Mouse (Mus musculus) MN1 (cell line): ENCODE data around the gene Cd34.
A peak's percentile ranks its signal among the peaks of the same experiment; 100 is the strongest.

Source experiments
- DNase-seq: peaks from one replicate; pipeline ENCODE4 v3.0.0-alpha.2; 2016; ENCODE audit warnings: low spot score

Gene Cd34

GRCm38 (mm10) chr1:194971980-194972379 lies 33.4 kb downstream of the Cd34 start:
- DNase-seq, result no peak

- peak; percentile 91 for DNase-seq
Observed at GRCm38 (mm10) chr1:194976164-194976516, 37.5 kb downstream of the Cd34 start.

- peak; percentile 84 for DNase-seq
Observed at GRCm38 (mm10) chr1:194976517-194977370, 38.1 kb downstream of the Cd34 start.

GRCm38 (mm10) chr1:194977371-194977761 lies 38.7 kb downstream of the Cd34 start:
- peak; percentile 21 for DNase-seq

GRCm38 (mm10) chr1:194977946-194978720 lies 39.5 kb downstream of the Cd34 start:
- DNase-seq, result peak; percentile 66

GRCm38 (mm10) chr1:194980826-194981435 lies 42.3 kb downstream of the Cd34 start:
- no peak for DNase-seq

GRCm38 (mm10) chr1:194982931-194983690 lies 44.5 kb downstream of the Cd34 start:
- peak; percentile 16 for DNase-seq

- no peak for DNase-seq
Observed at GRCm38 (mm10) chr1:194984914-194985313, 46.3 kb downstream of the Cd34 start.

GRCm38 (mm10) chr1:194985442-194986210 lies 47.0 kb downstream of the Cd34 start:
- no peak for DNase-seq

GRCm38 (mm10) chr1:194989024-194989423 lies 50.4 kb downstream of the Cd34 start:
- no peak for DNase-seq

GRCm38 (mm10) chr1:194990976-194991375 lies 52.4 kb downstream of the Cd34 start:
- no peak for DNase-seq

- DNase-seq, result no peak
Observed at GRCm38 (mm10) chr1:194991654-194992053, 53.0 kb downstream of the Cd34 start.

- no peak for DNase-seq
Observed at GRCm38 (mm10) chr1:194992589-194993317, 54.1 kb downstream of the Cd34 start.

GRCm38 (mm10) chr1:194993409-194993988 lies 54.9 kb downstream of the Cd34 start:
- DNase-seq, result no peak

- DNase-seq, result no peak
Observed at GRCm38 (mm10) chr1:194994262-194994661, 55.6 kb downstream of the Cd34 start.

- DNase-seq, result no peak
Observed at GRCm38 (mm10) chr1:194995196-194995595, 56.6 kb downstream of the Cd34 start.

GRCm38 (mm10) chr1:194998396-194998795 lies 59.8 kb downstream of the Cd34 start:
- no peak for DNase-seq

GRCm38 (mm10) chr1:195003328-195003727 lies 64.7 kb downstream of the Cd34 start:
- no peak for DNase-seq

GRCm38 (mm10) chr1:195004194-195004593 lies 65.6 kb downstream of the Cd34 start:
- DNase-seq, result no peak

- no peak for DNase-seq
Observed at GRCm38 (mm10) chr1:195006267-195006666, 67.6 kb downstream of the Cd34 start.
